Mouse (Mus musculus): ENCODE results near the gene Per2. TPM values are rescaled to one million over a fixed set of nuclear protein-coding genes. Genes with fewer than 3 reads are reported as not detected.
A peak's percentile ranks its signal among the peaks of the same experiment; 100 is the strongest.

Per2 gene
- polyA plus RNA-seq, 1 experiment: 0.96 TPM

GRCm38 (mm10) chr1:91398260-91399062 is 60.7 kb downstream of the Per2 start, which contains the start of gene Ilkap:
TSS of gene Ilkap (minus strand) at chr1:91398815.
- H3K79me2 ChIP-seq (ENCODE audit: control insufficient read depth, insufficient read depth): peaks cover 50% of the 10 kb centered on the region
- TF ChIP-seq CEBPB (IDR thresholded peaks at IDR 0.05; ENCODE audit: low read depth): no peak
- peak; percentile 33 for TF ChIP-seq MAX (IDR thresholded peaks at IDR 0.05)
- TF ChIP-seq MYOD1 (IDR thresholded peaks at IDR 0.05; ENCODE audit: control insufficient read depth, insufficient read length, low read depth): no peak
- no peak for TF ChIP-seq USF1 (IDR thresholded peaks at IDR 0.05; ENCODE audit: low read depth)

GRCm38 (mm10) chr1:91397927-91398259 is 61.2 kb downstream of the Per2 start:
- TF ChIP-seq MAX (IDR thresholded peaks at IDR 0.05) (no peak), CTCF (IDR thresholded peaks at IDR 0.05; ENCODE audit: control insufficient read depth, insufficient read depth, insufficient read length) (no peak), MYOG (IDR thresholded peaks at IDR 0.05; ENCODE audit: control insufficient read depth, extremely low read depth, insufficient read length) (no peak), CEBPB (IDR thresholded peaks at IDR 0.05; ENCODE audit: low read depth) (no peak), MYOD1 (IDR thresholded peaks at IDR 0.05; ENCODE audit: control insufficient read depth, insufficient read length, low read depth) (no peak), FOSL1 (IDR thresholded peaks at IDR 0.05; ENCODE audit: insufficient read depth, low read length, poor library complexity, severe bottlenecking) (no peak), USF1 (IDR thresholded peaks at IDR 0.05; ENCODE audit: low read depth) (no peak)
- H3K36me3 ChIP-seq (ENCODE audit: control insufficient read depth, insufficient read depth): peaks cover 32% of the 10 kb centered on the region
- peaks cover 56% of the 10 kb centered on the region for H3K79me2 ChIP-seq (ENCODE audit: control insufficient read depth, insufficient read depth)
- H3K4me3 ChIP-seq (ENCODE audit: insufficient read depth, poor library complexity, severe bottlenecking): peak overlapping the region; percentile 66
- H3K27me3 ChIP-seq (ENCODE audit: control insufficient read depth, insufficient read depth, insufficient read length): no peaks in the 10 kb centered on the region
- peaks cover 54% of the 10 kb centered on the region for H3K79me3 ChIP-seq (ENCODE audit: low read depth)
- H3ac ChIP-seq (ENCODE audit: control insufficient read depth, insufficient read length, low read depth): peak overlapping the region; percentile 73

More at GRCm38 (mm10) chr1:91398260-91399062, 60.7 kb downstream of the Per2 start, which contains the start of gene Ilkap:
- no peaks in the 10 kb centered on the region for H3K27me3 ChIP-seq (ENCODE audit: control insufficient read depth, insufficient read depth, insufficient read length)
- peaks cover 49% of the 10 kb centered on the region for H3K79me3 ChIP-seq (ENCODE audit: low read depth)
- H3K36me3 ChIP-seq (ENCODE audit: control insufficient read depth, insufficient read depth): peaks cover 27% of the 10 kb centered on the region
- H3K4me3 ChIP-seq (ENCODE audit: insufficient read depth, poor library complexity, severe bottlenecking): peak within 1 kb of the TSS; percentile 66
- peak within 1 kb of the TSS; percentile 73 for H3ac ChIP-seq (ENCODE audit: control insufficient read depth, insufficient read length, low read depth)

GRCm38 (mm10) chr1:91390369-91390768 is 68.8 kb downstream of the Per2 start:
- Histone ChIP-seq H3K4me3 (ENCODE audit: insufficient read depth, poor library complexity, severe bottlenecking) (no peak overlapping the region), H3ac (ENCODE audit: control insufficient read depth, insufficient read length, low read depth) (no peak overlapping the region), H3K27me3 (ENCODE audit: control insufficient read depth, insufficient read depth, insufficient read length) (no peaks in the 10 kb centered on the region), H3K36me3 (ENCODE audit: control insufficient read depth, insufficient read depth) (peaks cover 98% of the 10 kb centered on the region), H3K79me3 (ENCODE audit: low read depth) (peaks cover 54% of the 10 kb centered on the region), H3K79me2 (ENCODE audit: control insufficient read depth, insufficient read depth) (peaks cover 72% of the 10 kb centered on the region)
- TF ChIP-seq MYOG (IDR thresholded peaks at IDR 0.05; ENCODE audit: control insufficient read depth, extremely low read depth, insufficient read length): no peak
- TF ChIP-seq MAX (IDR thresholded peaks at IDR 0.05): no peak
- no peak for TF ChIP-seq CTCF (IDR thresholded peaks at IDR 0.05; ENCODE audit: control insufficient read depth, insufficient read depth, insufficient read length)
- TF ChIP-seq FOSL1 (IDR thresholded peaks at IDR 0.05; ENCODE audit: insufficient read depth, low read length, poor library complexity, severe bottlenecking): no peak
- no peak for TF ChIP-seq MYOD1 (IDR thresholded peaks at IDR 0.05; ENCODE audit: control insufficient read depth, insufficient read length, low read depth)
- TF ChIP-seq USF1 (IDR thresholded peaks at IDR 0.05; ENCODE audit: low read depth): no peak
- TF ChIP-seq CEBPB (IDR thresholded peaks at IDR 0.05; ENCODE audit: low read depth): no peak

- Histone ChIP-seq H3K27me3 (ENCODE audit: control insufficient read depth, insufficient read depth, insufficient read length) (no peaks in the 10 kb centered on the region), H3K4me3 (ENCODE audit: insufficient read depth, poor library complexity, severe bottlenecking) (no peak overlapping the region), H3K79me3 (ENCODE audit: low read depth) (no peaks in the 10 kb centered on the region), H3K79me2 (ENCODE audit: control insufficient read depth, insufficient read depth) (no peaks in the 10 kb centered on the region), H3ac (ENCODE audit: control insufficient read depth, insufficient read length, low read depth) (no peak overlapping the region), H3K36me3 (ENCODE audit: control insufficient read depth, insufficient read depth) (peaks cover 97% of the 10 kb centered on the region)
- TF ChIP-seq FOSL1 (IDR thresholded peaks at IDR 0.05; ENCODE audit: insufficient read depth, low read length, poor library complexity, severe bottlenecking): no peak
- TF ChIP-seq MYOD1 (IDR thresholded peaks at IDR 0.05; ENCODE audit: control insufficient read depth, insufficient read length, low read depth): no peak
- TF ChIP-seq CTCF (IDR thresholded peaks at IDR 0.05; ENCODE audit: control insufficient read depth, insufficient read depth, insufficient read length): no peak
- TF ChIP-seq MAX (IDR thresholded peaks at IDR 0.05): no peak
- no peak for TF ChIP-seq MYOG (IDR thresholded peaks at IDR 0.05; ENCODE audit: control insufficient read depth, extremely low read depth, insufficient read length)
- no peak for TF ChIP-seq CEBPB (IDR thresholded peaks at IDR 0.05; ENCODE audit: low read depth)
- no peak for TF ChIP-seq USF1 (IDR thresholded peaks at IDR 0.05; ENCODE audit: low read depth)
Measured at GRCm38 (mm10) chr1:91381091-91381471, 78.0 kb downstream of the Per2 start.

- no peak overlapping the region for H3K4me3 ChIP-seq (ENCODE audit: insufficient read depth, poor library complexity, severe bottlenecking)
- no peaks in the 10 kb centered on the region for H3K79me2 ChIP-seq (ENCODE audit: control insufficient read depth, insufficient read depth)
- no peaks in the 10 kb centered on the region for H3K79me3 ChIP-seq (ENCODE audit: low read depth)
- no peak overlapping the region for H3ac ChIP-seq (ENCODE audit: control insufficient read depth, insufficient read length, low read depth)
- peaks cover 97% of the 10 kb centered on the region for H3K36me3 ChIP-seq (ENCODE audit: control insufficient read depth, insufficient read depth)
- H3K27me3 ChIP-seq (ENCODE audit: control insufficient read depth, insufficient read depth, insufficient read length): no peaks in the 10 kb centered on the region
- no peak for TF ChIP-seq MYOG (IDR thresholded peaks at IDR 0.05; ENCODE audit: control insufficient read depth, extremely low read depth, insufficient read length)
- peak; percentile 47 for TF ChIP-seq CTCF (IDR thresholded peaks at IDR 0.05; ENCODE audit: control insufficient read depth, insufficient read depth, insufficient read length)
- no peak for TF ChIP-seq FOSL1 (IDR thresholded peaks at IDR 0.05; ENCODE audit: insufficient read depth, low read length, poor library complexity, severe bottlenecking)
- TF ChIP-seq CEBPB (IDR thresholded peaks at IDR 0.05; ENCODE audit: low read depth): peak; percentile 56
- TF ChIP-seq MYOD1 (IDR thresholded peaks at IDR 0.05; ENCODE audit: control insufficient read depth, insufficient read length, low read depth): no peak
- no peak for TF ChIP-seq USF1 (IDR thresholded peaks at IDR 0.05; ENCODE audit: low read depth)
- TF ChIP-seq MAX (IDR thresholded peaks at IDR 0.05): no peak
Measured at GRCm38 (mm10) chr1:91380453-91381090, 78.6 kb downstream of the Per2 start.
